Mouse (Mus musculus) fat pad, adult 2 months (tissue): ENCODE results near the gene Mkrn1.
"Not testable (repeated sequence)": the region's sequence is repeated elsewhere in the genome, so short reads cannot be mapped to it uniquely, and the experiment has no call there.

Experiments
- DNase-seq: peaks from one replicate; pipeline ENCODE4 v3.0.0-alpha.2; 2011; ENCODE audit warnings: low read depth, low spot score; ENCODE audit errors: extremely low read depth

Mkrn1 gene

GRCm38 (mm10) chr6:39433174-39433573, 12.9 kb upstream of the Mkrn1 start:
- no peak for DNase-seq

DNA sequence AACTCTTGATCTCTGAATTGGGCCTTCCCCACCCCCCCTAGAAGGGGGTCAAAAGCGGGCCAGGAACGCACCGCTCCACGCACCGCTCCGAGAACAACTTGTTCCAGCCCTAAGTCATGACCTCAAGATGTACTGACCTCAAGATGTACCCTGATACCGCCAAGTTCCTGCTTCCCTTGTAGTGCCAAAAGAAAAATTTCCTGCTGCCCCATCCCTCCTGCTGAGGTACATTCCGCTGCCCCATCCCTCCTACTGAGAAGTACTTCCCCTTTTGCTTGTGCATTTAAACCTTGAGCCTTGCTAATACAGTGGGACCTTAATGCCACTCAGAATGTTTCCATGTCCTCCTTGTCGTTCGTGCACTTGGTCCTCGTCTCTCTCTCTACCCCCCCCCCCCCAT, 10.5 kb upstream of the Mkrn1 start:
- no peak for DNase-seq

DNA sequence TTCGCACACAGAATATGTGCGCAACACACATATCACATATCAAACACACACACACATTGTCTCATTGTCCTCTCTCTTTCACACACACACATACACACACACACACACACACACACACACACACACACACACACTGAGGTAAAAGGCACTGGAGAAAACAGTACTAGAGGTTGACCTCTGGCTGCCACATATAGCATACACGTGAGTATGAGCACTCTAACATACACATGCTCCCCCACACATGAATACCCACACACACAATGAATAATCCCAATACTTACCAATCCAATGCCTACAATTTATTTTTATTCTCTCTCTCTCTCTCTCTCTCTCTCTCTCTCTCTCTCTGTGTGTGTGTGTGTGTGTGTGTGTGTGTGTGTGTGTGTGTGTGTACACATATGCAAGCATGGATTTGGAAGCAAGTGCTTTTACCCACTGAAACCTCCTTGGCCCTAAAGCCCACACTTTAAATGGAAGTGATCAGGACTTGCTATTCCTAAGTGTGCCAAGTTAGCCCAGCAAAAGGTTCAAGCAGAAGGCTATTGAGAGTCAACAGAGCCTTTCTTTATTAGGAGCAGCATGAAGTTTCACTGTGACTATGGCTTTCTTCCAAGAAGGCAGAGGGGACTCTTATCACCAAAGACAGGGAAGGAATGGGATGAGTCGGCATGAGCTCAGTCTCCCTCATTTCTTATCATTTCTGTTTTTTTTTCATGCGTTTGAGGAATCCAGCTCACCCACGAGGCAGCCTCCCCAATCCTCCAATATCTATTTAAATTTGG, 8.9 kb upstream of the Mkrn1 start:
- DNase-seq = no peak

DNA sequence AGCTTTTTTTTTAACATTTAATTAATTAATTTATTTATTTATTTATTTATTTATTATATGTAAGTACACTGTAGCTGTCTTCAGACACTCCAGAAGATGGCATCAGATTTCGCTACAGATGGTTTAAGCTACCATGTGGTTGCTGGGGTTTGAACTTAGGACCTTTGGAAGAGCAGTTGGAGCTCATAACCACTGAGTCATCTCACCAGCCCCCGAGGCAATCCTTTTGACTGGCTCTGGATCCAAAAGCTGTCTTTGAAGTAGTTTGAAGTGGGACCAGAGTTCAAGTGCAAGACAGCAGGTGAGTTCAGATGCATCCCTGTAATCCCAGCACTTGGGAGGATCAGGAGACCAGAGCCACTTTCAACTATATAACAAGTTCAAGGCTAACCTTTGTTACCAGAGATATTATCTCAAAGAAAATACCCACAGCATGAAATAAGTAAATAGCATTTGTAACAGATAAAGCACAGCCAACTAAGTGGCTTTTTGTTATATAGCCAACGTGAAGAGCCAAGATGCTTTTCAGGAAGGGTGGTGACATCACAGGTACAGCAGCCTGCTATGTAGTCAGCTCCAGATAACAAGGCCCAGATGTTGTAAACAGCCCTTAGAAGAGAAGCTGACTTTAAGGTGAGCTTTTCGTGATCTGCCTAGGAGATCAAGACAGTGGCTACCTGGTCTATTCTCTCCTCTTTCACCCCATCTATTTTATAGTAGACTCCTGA, 7.2 kb upstream of the Mkrn1 start:
- DNase-seq = no peak

GRCm38 (mm10) chr6:39426725-39427124, 6.5 kb upstream of the Mkrn1 start:
- no peak for DNase-seq

DNA sequence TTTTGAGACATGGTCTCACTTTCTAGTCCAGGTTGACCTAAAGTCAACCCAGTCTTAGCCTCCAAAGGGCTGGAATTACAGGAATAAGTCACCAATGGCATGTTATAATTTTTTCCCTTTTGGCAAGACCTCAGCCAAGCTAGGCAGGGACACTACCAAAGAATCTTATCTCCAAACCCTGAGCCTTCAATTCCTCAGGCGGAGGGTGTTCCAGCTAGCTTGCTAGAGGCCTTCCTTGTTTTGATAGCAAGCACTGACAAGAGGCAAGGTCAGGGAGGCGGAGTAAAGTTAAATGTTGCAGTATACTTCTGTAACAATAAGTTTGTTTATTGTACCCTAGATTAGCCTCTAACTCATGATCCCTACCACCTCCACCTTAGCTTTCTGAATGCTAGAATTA, 4.9 kb upstream of the Mkrn1 start:
- DNase-seq = no peak

GRCm38 (mm10) chr6:39423686-39424085, 3.4 kb upstream of the Mkrn1 start:
- DNase-seq = no peak

GRCm38 (mm10) chr6:39423130-39423551, 2.9 kb upstream of the Mkrn1 start:
- no peak for DNase-seq

DNA sequence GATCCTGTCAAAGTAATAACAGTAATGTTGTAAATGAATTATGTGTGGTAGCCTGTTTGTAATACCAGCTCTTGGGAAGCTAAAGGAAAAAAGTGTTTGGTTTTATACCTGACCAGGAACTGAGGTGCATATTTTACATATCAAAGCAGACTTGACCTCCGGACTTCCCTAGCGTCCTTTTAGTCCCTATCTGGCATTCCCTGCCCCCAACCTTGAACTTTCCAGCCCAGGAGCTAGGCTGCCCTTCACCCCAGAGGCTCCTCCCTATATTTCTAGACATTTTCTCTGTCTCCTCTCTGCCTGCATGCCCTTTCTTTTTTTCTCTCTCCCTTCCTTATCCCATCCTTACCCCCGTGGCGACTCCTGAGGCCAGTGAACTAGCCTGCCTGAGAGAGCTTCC, 605 bp upstream of the Mkrn1 start:
- DNase-seq = no peak

DNA sequence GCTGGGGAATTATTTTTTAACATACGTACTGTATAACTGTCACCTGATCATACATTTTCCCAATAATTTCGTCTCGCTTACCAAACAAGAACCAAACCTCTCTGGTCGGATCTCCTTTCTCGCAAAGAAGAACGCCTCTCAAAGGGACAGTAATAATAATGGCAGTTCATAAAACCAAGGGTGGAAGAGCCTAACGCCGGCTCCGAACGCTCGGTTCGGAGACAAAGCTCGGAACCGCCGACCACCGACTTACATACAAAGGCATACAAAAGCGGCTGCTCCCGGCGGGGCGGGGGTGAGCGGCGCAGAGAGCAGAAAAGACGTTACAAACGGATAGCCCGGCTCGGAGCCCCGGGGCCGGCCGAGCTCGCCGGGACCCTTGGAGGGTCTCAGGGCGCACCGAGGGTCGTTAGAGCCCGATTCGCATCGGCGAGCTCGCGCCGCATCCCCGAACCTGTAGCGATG, 844 bp downstream of the Mkrn1 start:
- no peak for DNase-seq

DNA sequence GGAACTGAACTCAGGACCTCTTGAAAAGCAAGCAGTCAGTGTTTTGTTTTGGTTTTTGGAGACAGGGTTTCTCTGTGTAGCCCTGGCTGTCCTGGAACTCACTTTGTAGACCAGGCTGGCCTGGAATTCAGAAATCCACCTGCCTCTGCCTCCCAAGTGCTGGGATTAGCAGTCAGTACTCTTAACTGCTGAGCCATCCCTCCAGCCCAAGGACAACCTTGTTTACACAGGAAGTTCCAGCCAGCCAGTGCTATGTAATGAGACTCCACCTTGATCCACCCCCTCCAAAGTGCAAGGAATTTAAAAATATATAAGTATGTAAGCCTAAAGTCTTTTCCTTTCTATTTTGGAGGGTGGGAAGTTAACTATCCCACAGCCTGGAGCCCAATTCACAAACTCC, 3.6 kb downstream of the Mkrn1 start:
- DNase-seq = not testable (repeated sequence)

DNA sequence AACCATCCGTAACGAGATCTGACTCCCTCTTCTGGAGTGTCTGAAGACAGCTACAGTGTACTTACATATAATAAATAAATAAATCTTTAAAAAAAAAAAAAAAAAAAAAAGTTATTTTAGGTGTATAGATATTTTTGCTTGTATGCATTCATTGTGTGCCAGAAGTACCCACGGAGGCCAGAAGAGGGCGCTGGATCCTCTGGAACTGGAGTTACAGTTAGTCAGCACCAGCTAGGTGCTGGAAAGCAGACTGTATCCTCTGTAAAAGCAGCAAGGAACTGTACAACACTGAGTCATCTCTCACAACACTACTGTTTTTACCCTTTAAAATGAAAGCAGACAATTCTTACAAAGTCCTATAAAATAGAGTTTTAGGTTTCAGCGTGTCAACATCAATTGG, 4.5 kb downstream of the Mkrn1 start:
- DNase-seq = no peak

GRCm38 (mm10) chr6:39414106-39414505, 6.2 kb downstream of the Mkrn1 start:
- no peak for DNase-seq

GRCm38 (mm10) chr6:39406480-39406879, 13.8 kb downstream of the Mkrn1 start:
- no peak for DNase-seq

- DNase-seq = no peak
Observed at GRCm38 (mm10) chr6:39403136-39403535, 17.1 kb downstream of the Mkrn1 start.

DNA sequence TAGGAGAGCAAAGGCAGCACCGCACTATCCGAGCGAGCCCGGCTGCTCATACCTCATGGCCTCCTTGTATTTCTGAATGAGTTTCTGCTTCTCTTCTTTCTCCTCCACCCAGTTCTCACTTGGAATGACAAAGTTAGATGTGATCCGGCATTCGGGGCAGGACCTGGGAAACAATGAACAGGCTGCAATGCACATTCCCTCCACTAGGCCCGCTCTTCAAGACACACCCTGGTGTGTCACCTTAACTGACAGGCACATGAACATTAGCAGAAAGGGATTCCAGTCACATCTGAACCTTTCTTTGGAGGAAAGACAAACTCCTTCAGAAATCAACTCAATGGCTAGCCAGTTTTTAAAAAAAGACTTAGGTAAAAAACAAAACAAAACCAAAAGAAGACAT, 19.9 kb downstream of the Mkrn1 start:
- no peak for DNase-seq

GRCm38 (mm10) chr6:39398342-39398741, 21.9 kb downstream of the Mkrn1 start:
- no peak for DNase-seq

GRCm38 (mm10) chr6:39397046-39397445, 23.2 kb downstream of the Mkrn1 start:
- no peak for DNase-seq

DNA sequence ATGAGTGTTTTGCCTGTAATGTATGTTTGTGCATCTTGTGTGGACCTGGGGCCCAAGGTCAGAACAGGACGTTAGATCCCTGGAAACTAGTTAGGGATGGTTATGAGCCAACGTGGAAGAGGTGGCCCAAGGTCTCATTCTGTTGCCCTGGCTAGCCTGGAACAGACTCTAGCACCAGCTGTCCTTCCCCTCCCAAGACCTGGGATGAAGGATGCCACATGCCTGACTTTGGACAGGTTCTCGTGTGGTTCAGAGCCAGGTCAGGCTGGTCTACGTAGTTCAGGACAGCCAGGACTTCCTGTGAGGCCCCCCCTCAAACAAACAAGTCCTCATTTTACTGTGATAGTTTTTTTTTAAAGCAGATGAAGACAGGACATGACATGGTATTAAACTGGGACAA, 24.3 kb downstream of the Mkrn1 start:
- DNase-seq = no peak

DNA sequence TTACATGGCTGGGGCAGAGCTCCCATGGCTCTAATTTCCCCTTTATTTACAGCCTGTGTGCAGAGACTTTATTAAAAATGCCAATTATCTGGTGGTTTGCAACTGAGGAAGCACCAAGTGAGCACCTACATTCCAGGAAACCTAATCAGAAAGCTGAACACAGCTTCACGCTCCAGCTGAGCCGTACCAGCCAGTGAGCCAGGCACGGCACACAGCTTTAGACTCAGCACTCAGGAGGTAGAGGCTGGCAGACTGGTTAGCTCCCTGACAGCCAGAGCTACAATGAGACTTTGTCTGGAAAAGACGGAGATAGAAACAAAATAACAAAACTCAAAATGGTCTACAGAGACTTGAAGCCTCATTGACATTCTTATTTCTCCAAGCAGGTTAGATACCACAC, 24.8 kb downstream of the Mkrn1 start:
- no peak for DNase-seq

- no peak for DNase-seq
Observed at GRCm38 (mm10) chr6:39389988-39390387, 30.3 kb downstream of the Mkrn1 start.

GRCm38 (mm10) chr6:39381125-39381880, 39.0 kb downstream of the Mkrn1 start, which contains the start of gene Rab19:
Gene Rab19, plus strand, starts transcription at chr6:39381175.
- no peak for DNase-seq
